Mouse (Mus musculus) kidney, adult 2 months (tissue): ENCODE data around the gene Inpp4a. TPM values are rescaled to one million over a fixed set of nuclear protein-coding genes. Genes with fewer than 3 reads are reported as not detected.

ENCODE experiments used
- DNase-seq: peaks from one replicate; pipeline ENCODE4 v3.0.0; 2021
- H3K27ac ChIP-seq: fragments of 200-500 bp; 2 replicates; pipeline ENCODE4 v1.5.1; 2012; ENCODE audit warnings: low read depth, low read length, control low read depth, inconsistent platforms; ENCODE audit not compliant: insufficient read depth
- H3K27me3 ChIP-seq: fragments of 200-500 bp; replicated peaks from 2 replicates; pipeline ENCODE4 v1.6.1; 2012; ENCODE audit warnings: mild to moderate bottlenecking, moderate library complexity, low read length, inconsistent platforms; ENCODE audit not compliant: control insufficient read depth, insufficient read depth
- H3K36me3 ChIP-seq: fragments of 200-500 bp; 2 replicates; pipeline ENCODE4 v1.6.1; 2012; ENCODE audit warnings: mild to moderate bottlenecking, moderate library complexity, low read length, inconsistent platforms; ENCODE audit not compliant: control insufficient read depth, insufficient read depth
- H3K4me1 ChIP-seq: fragments of 200-500 bp; 2 replicates; pipeline ENCODE4 v1.6.1; 2011; ENCODE audit warnings: low read length; ENCODE audit not compliant: control insufficient read depth, insufficient read depth
- H3K4me3 ChIP-seq: fragments of 200-500 bp; 2 replicates; pipeline ENCODE4 v1.5.1; 2011; ENCODE audit warnings: mild to moderate bottlenecking, low read depth, low read length, control low read depth; ENCODE audit not compliant: insufficient read depth
- CTCF ChIP-seq: fragments of 200-500 bp; conservative IDR thresholded peaks from 2 replicates; pipeline ENCODE4 v1.5.1; 2011; ENCODE audit warnings: low read depth, mild to moderate bottlenecking, control low read depth, low read length, moderate library complexity, mixed read lengths; ENCODE audit not compliant: insufficient read depth, insufficient read length
- POLR2A ChIP-seq: fragments of 200-500 bp; IDR thresholded peaks from one replicate; pipeline ENCODE4 v1.6.1; 2011; ENCODE audit warnings: low read depth, low read length, control low read depth
- WGBS: fragments of 180-500 bp; shearing (Covaris S2); methylation state at CpG from one replicate; pipeline ENCODE4 v1.1.7; 2018; 5-methylcytosine and 5-hydroxymethylcytosine counted together
- polyA plus RNA-seq: library from polyadenylated mRNA; depleted of rRNA; stranded (reverse); fragments of >200 nt; gene quantifications from 2 replicates; pipeline ENCODE4 v1.2.3, GENCODE M21; 2012

Gene Inpp4a
- polyA plus RNA-seq, 1 experiment, result 7.5 TPM

DNA sequence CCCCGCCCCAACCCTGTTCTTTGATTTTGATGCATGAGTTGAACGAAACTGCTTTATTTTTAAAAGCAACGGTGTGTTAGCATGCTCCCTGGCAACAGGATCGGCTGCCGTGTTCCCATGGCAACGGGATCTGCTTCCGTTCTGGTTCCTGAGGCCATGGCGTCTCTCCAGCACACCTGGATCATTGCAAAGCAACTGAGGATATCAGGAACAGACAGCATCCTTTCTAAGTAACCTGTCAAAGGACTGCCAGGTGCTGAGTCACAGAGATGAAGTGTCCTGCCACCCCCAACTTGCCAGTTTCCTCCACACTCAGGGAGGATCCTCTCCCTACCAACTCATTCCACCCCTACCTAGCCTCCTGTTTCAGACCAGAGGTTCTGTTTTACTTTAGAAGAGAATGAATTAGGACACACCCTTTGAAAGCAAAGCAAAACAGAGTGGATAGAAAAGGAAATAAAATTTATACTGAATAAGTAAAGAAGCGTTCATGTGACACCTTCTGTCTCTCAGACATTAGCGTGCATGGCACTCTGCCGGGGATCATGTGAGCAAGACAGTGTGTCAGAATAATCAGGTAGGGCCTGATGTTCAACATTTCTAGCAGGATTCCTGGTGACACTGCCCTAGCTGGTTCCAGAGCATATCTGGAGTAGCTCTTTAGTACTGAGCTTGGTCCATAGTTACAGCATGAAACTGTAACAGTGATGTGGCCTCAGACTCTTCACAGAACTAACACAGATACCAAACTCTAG lies 11.3 kb upstream of the Inpp4a start:
- TF ChIP-seq POLR2A (no peak), CTCF (no peak)
- Histone ChIP-seq H3K4me1 (no peaks in the 10 kb centered on the region), H3K36me3 (no peaks in the 10 kb centered on the region), H3K4me3 (no peak overlapping the region), H3K27ac (no peak overlapping the region), H3K27me3 (no peaks in the 10 kb centered on the region)
- 52% methylated on average over 11 of the region's 11 CpGs for WGBS
- DNase-seq, result no peak

DNA sequence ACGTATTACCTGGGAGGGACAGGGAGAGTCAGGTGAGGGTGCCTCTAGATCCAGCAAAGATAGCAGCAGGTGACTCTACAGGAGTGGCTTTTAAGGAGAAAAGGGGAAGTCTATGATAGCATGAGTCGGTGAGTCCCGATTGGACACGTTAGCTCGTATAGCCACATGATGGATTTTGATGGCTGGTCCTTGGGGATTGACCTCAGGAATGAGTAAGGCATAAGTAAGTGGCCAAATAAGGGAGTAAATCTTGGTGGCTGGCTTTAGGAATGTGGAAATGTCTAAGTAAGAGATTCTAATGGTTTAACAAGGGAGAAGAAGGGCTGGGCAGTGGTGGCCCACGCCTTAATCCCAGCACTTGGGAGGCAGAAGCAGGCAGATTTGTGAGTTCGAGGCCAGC lies 10.7 kb upstream of the Inpp4a start:
- no peak overlapping the region for H3K4me3 ChIP-seq
- H3K4me1 ChIP-seq, result no peaks in the 10 kb centered on the region
- H3K27me3 ChIP-seq, result no peaks in the 10 kb centered on the region
- H3K36me3 ChIP-seq, result no peaks in the 10 kb centered on the region
- no peak for DNase-seq
- no peak for TF ChIP-seq POLR2A
- TF ChIP-seq CTCF, result no peak
- H3K27ac ChIP-seq, result no peak overlapping the region
- 82% methylated on average over 7 of the region's 7 CpGs for WGBS

- WGBS, result 62% methylated on average over 1 of the region's 1 CpGs
- Histone ChIP-seq H3K4me1 (no peaks in the 10 kb centered on the region), H3K36me3 (no peaks in the 10 kb centered on the region), H3K4me3 (no peak overlapping the region), H3K27ac (no peak overlapping the region), H3K27me3 (no peaks in the 10 kb centered on the region)
- DNase-seq, result no peak
- TF ChIP-seq POLR2A (no peak), CTCF (no peak)
These were observed 3.3 kb upstream of the Inpp4a start for GRCm38 (mm10) chr1:37296414-37296813.

- Histone ChIP-seq H3K27ac (no peak overlapping the region), H3K36me3 (no peaks in the 10 kb centered on the region), H3K4me1 (no peaks in the 10 kb centered on the region), H3K4me3 (no peak overlapping the region), H3K27me3 (no peaks in the 10 kb centered on the region)
- no peak for DNase-seq
- 72% methylated on average over 2 of the region's 2 CpGs for WGBS
- TF ChIP-seq CTCF (no peak), POLR2A (no peak)
These were observed 761 bp upstream of the Inpp4a start for GRCm38 (mm10) chr1:37298904-37299303.

DNA sequence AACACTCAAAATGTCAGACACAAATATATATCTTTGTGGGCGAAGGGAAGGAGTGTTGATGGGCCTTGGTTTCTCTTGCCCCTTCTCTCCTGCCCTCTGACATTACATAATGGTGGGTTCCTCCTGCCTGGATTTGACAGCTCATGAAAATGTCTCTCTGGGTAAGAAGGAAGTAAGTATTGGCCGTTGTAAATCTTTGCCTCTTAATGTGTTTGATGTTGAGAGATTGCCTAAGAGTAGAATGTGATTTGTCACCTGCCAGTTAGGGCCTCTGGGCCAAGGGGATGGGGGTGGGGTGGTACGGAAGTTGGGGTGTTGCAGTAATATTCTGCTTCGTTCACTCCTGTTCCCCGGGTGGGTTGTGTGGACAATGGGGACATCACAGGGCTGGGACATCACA lies 985 bp downstream of the Inpp4a start:
- WGBS, result 59% methylated on average over 5 of the region's 5 CpGs
- peak overlapping the region; percentile 78 for H3K4me3 ChIP-seq
- no peaks in the 10 kb centered on the region for H3K4me1 ChIP-seq
- no peak overlapping the region for H3K27ac ChIP-seq
- no peaks in the 10 kb centered on the region for H3K27me3 ChIP-seq
- H3K36me3 ChIP-seq, result no peaks in the 10 kb centered on the region
- no peak for DNase-seq
- TF ChIP-seq POLR2A (no peak), CTCF (no peak)

DNA sequence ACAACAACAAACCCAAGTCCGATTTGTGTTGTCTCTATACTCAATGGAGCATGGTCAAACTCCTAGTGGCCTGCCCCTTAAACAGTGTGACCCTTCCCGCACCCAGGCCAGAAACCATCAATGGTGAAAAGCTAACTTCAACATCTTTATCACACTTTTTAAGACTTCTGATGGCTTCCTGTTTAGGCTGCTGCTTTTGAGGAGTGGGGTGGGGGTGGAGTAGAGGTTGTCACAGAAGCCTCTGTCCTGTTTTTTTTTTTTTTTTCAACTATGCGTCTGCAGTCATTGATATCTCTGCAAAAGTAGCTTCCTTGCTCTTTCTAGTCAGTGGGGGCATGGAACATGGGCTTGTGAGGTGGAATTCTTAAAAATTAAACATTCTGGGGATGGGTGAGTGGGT lies 3.1 kb downstream of the Inpp4a start:
- 79% methylated on average over 3 of the region's 3 CpGs for WGBS
- no peak for DNase-seq
- TF ChIP-seq CTCF, result no peak
- TF ChIP-seq POLR2A, result no peak

DNA sequence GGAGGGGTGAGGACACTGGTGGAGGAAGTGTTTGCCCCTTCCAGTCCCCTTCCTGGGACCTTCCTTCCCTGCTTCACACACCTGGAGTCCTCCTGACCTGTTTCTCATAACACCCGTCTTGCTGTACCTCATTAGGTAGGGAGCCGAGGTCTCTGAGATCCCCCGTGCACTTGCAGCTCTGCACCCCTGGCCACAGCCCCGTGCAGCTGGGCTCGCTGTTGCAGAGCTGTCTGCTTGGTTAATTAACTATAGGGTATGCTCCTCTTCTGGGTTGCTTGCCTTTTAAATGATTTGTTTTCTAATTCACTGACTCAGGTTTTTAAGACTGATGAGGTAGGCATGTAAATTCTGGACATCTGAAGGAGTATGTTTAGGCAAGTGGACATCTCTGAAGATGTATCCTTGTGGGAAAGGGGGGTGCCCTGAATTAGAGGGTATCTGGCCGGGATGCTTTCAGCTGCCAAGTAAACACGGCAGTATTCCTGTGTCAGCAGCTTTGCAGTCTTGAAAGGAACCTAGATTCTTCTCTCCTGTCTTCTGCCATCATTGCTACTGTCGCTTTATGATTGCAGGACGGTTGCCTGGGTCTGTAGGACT lies 6.1 kb downstream of the Inpp4a start:
- no peak overlapping the region for H3K4me3 ChIP-seq
- WGBS, result 41% methylated on average over 9 of the region's 9 CpGs
- no peaks in the 10 kb centered on the region for H3K27me3 ChIP-seq
- no peak for DNase-seq
- H3K27ac ChIP-seq, result no peak overlapping the region
- H3K4me1 ChIP-seq, result no peaks in the 10 kb centered on the region
- TF ChIP-seq POLR2A (no peak), CTCF (no peak)
- no peaks in the 10 kb centered on the region for H3K36me3 ChIP-seq

More for the DNA sequence above, 3.1 kb downstream of the Inpp4a start:
- no peaks in the 10 kb centered on the region for H3K4me1 ChIP-seq
- H3K27ac ChIP-seq, result no peak overlapping the region
- H3K4me3 ChIP-seq, result no peak overlapping the region
- H3K27me3 ChIP-seq, result no peaks in the 10 kb centered on the region
- H3K36me3 ChIP-seq, result no peaks in the 10 kb centered on the region

DNA sequence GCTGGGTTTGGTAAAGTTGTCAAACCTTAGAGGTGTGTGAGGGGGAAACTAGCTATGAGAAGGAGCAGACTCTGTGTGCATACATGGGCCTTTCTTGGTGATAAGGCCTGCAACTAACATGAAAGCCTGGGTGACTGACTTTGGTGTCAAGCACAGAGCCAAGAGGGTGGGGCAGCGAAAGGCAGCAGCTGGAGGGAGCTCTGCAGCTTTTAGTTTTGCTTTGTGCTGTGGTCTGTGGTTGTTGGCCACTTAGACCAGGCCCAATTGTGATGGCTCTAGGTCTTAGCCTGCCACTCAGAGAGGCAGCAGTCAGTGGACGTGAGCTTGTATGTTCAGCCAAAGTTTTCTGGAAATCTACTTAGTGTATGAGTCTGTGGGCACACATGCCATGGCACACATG lies 7.9 kb downstream of the Inpp4a start:
- TF ChIP-seq POLR2A, result no peak
- no peak for TF ChIP-seq CTCF
- H3K4me3 ChIP-seq, result no peak overlapping the region
- H3K36me3 ChIP-seq, result no peaks in the 10 kb centered on the region
- WGBS, result 93% methylated on average over 2 of the region's 2 CpGs
- no peak for DNase-seq
- H3K27me3 ChIP-seq, result no peaks in the 10 kb centered on the region
- H3K27ac ChIP-seq, result no peak overlapping the region
- no peaks in the 10 kb centered on the region for H3K4me1 ChIP-seq
